10 mouse cellular contexts compared by ENCODE assay signal in the genomic region with DNA sequence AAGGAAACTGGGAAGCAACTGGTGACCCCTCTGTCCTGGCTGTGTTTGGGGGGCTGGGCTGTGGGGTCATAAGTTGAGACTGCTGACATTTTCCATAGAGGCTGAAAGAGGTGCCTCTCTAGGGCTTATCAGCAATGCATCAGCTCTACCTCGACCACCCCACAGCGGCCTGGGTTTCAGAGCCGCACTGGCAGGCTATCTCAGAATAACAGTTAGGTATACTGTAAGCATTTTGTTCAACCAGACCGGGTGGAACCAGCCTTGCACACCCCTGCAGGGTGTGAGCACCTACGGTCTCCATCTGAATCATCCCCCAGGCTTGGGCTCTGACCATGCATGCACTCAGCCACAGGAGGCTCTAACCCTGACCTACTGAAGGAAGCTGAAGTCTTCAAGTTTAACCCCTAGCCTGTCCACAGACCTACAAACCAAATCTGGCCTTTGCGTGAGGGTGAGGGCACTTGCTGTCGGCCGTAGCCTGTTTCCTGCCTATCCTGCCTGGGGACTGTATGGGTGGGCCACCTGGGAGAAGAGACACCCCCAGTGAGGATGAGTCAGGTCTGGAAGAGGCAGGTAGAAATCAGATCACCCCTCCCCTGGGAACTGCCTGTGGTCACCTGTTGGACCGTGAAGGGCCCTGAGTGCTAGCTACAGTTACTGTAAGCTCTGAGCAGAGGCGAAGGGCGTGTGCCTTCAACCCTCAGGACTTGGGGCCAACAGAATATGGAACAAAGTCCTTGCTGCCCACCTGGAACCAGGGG.
DNase-seq lines count a peak whose midpoint lies in the region; ATAC-seq and TF ChIP-seq lines count a peak whose summit lies in the region.
"Had no signal": no experiment of that assay in that cellular context is flagged by ENCODE, and none has a peak within 500 bp of the region (broad histone marks: within the 10 kb centered on the region; RNA-seq: fewer than 3 reads in every experiment).

No protein-coding gene starts in this region.

- H3K4me2 ChIP-seq in hindbrain, embryonic 14.5 days (replicated peaks): no peak overlapping the region
- peak overlapping the region; percentile 54 for H3K4me2 ChIP-seq in limb, embryonic 13.5 days (replicated peaks)
- no peak overlapping the region for H3K4me2 ChIP-seq in stomach, postnatal 0 days (replicated peaks; ENCODE audit: low read depth)

- H3K9ac ChIP-seq in hindbrain, embryonic 14.5 days: no peak overlapping the region
- H3K9ac ChIP-seq in limb, embryonic 13.5 days: 0 out of 2 replicates have a peak overlapping the region, but pooled peaks have one; percentile 20
- no peak overlapping the region for H3K9ac ChIP-seq in stomach, postnatal 0 days (ENCODE audit: low read length)

- WGBS in hindbrain, embryonic 10.5 days: 82% methylated on average over 11 of the region's 11 CpGs
- WGBS in hindbrain, embryonic 14.5 days: 86% methylated on average over 11 of the region's 11 CpGs
- 80% methylated on average over 11 of the region's 11 CpGs for WGBS in limb, embryonic 13.5 days
- WGBS in stomach, postnatal 0 days: 79% methylated on average over 11 of the region's 11 CpGs

- TF ChIP-seq EP300 in stomach, postnatal 0 days (optimal IDR thresholded peaks at IDR 0.05): no peak

- H3K4me1 ChIP-seq in hindbrain, embryonic 10.5 days (replicated peaks): peaks cover 66% of the 10 kb centered on the region
- H3K4me1 ChIP-seq in hindbrain, embryonic 14.5 days (replicated peaks; ENCODE audit: control insufficient read depth, insufficient read depth, low read length): peaks cover 51% of the 10 kb centered on the region
- peaks cover 55% of the 10 kb centered on the region for H3K4me1 ChIP-seq in limb, embryonic 13.5 days
- peaks cover 3% of the 10 kb centered on the region for H3K4me1 ChIP-seq in stomach, postnatal 0 days (replicated peaks; ENCODE audit: control insufficient read depth, insufficient read depth)

- peak overlapping the region; percentile 78 for H3K27ac ChIP-seq in hindbrain, embryonic 10.5 days
- H3K27ac ChIP-seq in hindbrain, embryonic 14.5 days: no peak overlapping the region
- peak overlapping the region; percentile 93 for H3K27ac ChIP-seq in limb, embryonic 13.5 days
- H3K27ac ChIP-seq in stomach, postnatal 0 days (replicated peaks): no peak overlapping the region

- TF ChIP-seq CTCF in stomach, postnatal 0 days (IDR thresholded peaks at IDR 0.05; ENCODE audit: low read depth): no peak

- peak overlapping the region; percentile 16; the same call in 1 of the 2 replicates for H3K4me3 ChIP-seq in hindbrain, embryonic 10.5 days
- H3K4me3 ChIP-seq in hindbrain, embryonic 14.5 days (replicated peaks; ENCODE audit: low read length): no peak overlapping the region
- H3K4me3 ChIP-seq in limb, embryonic 13.5 days: no peak overlapping the region
- H3K4me3 ChIP-seq in stomach, postnatal 0 days (ENCODE audit: low read depth, low read length): no peak overlapping the region

- peaks cover 55% of the 10 kb centered on the region for H3K36me3 ChIP-seq in hindbrain, embryonic 10.5 days
- H3K36me3 ChIP-seq in hindbrain, embryonic 14.5 days (replicated peaks; ENCODE audit: control insufficient read depth, insufficient read depth): peaks cover 45% of the 10 kb centered on the region
- H3K36me3 ChIP-seq in limb, embryonic 13.5 days: peaks cover 46% of the 10 kb centered on the region
- peaks cover 24% of the 10 kb centered on the region for H3K36me3 ChIP-seq in stomach, postnatal 0 days (ENCODE audit: control insufficient read depth, insufficient read depth, low read length)

- intact Hi-C loops in left cerebral cortex, postnatal 25 days (cut with DNase I): no loop called here

- no peak for ATAC-seq in hindbrain, embryonic 14.5 days (ENCODE audit: low FRiP score)
- no peak for ATAC-seq in limb, embryonic 13.5 days (ENCODE audit: low FRiP score, low read depth)
- ATAC-seq in stomach, postnatal 0 days (ENCODE audit: low FRiP score, low TSS enrichment): peak; percentile 28; the same call in 1 of the 2 replicates

- H3K9me3 ChIP-seq in hindbrain, embryonic 10.5 days: no peaks in the 10 kb centered on the region
- no peaks in the 10 kb centered on the region for H3K9me3 ChIP-seq in hindbrain, embryonic 14.5 days (ENCODE audit: control insufficient read depth, low read length)
- H3K9me3 ChIP-seq in limb, embryonic 13.5 days: 0 out of 2 replicates have a peak, but pooled peaks cover 5% of the 10 kb centered on the region
- H3K9me3 ChIP-seq in stomach, postnatal 0 days (ENCODE audit: control insufficient read depth, low read length): no peaks in the 10 kb centered on the region

- no peak for DNase-seq in hindbrain, embryonic 10.5 days (ENCODE audit: low spot score)
- no peak for DNase-seq in hindbrain, embryonic 14.5 days (ENCODE audit: low spot score)
- peak; percentile 38 to 41 for DNase-seq in thymus, postnatal 36 days
- no peak for DNase-seq in thymus, postnatal 14 days
- DNase-seq in stomach, postnatal 0 days (ENCODE audit: low spot score): no peak
- DNase-seq in left cerebral cortex, postnatal 25 days (ENCODE audit: low spot score in 2 of 2): no peak
- DNase-seq in layer of hippocampus, adult 9-11 months: no peak
- DNase-seq: left cerebral cortex, postnatal 4 days; right cerebral cortex, adult 18-20 months had no signal

- H3K27me3 ChIP-seq in hindbrain, embryonic 10.5 days (ENCODE audit: insufficient read depth, poor library complexity, severe bottlenecking): no peaks in the 10 kb centered on the region
- H3K27me3 ChIP-seq in hindbrain, embryonic 14.5 days (ENCODE audit: control insufficient read depth, insufficient read depth, low read length): no peaks in the 10 kb centered on the region
- no peaks in the 10 kb centered on the region for H3K27me3 ChIP-seq in limb, embryonic 13.5 days
- no peaks in the 10 kb centered on the region for H3K27me3 ChIP-seq in stomach, postnatal 0 days (ENCODE audit: control insufficient read depth, insufficient read depth, low read length)

Comparison
In these comparisons a context has a peak if more than half of its experiments do, and no peak if none do; other contexts are left out.
1. DNase-seq: peak in thymus, postnatal 36 days (2 of 2); none in hindbrain, embryonic 10.5 days (single experiment), hindbrain, embryonic 14.5 days (single experiment), thymus, postnatal 14 days (single experiment), stomach, postnatal 0 days (single experiment), left cerebral cortex, postnatal 25 days (0 of 2) and layer of hippocampus, adult 9-11 months (single experiment).
2. H3K27ac ChIP-seq: peak in hindbrain, embryonic 10.5 days (single experiment) and limb, embryonic 13.5 days (single experiment); none in hindbrain, embryonic 14.5 days (single experiment) and stomach, postnatal 0 days (single experiment).